Mouse (Mus musculus): ENCODE measurements around the gene Prkacb. TPM values are rescaled to one million over a fixed set of nuclear protein-coding genes. Genes with fewer than 3 reads are reported as not detected.

Prkacb gene
- polyA plus RNA-seq, 1 experiment from 2014 or later = 92.2 TPM

- H3K4me1 ChIP-seq = peaks cover 15% of the 10 kb centered on the region
- WGBS = under 1% methylated on average over 57 of the region's 60 CpGs
- no peaks in the 10 kb centered on the region for H3K9me3 ChIP-seq
- peak overlapping the region; percentile 95 for H3K4me3 ChIP-seq (replicated peaks)
- H3K4me2 ChIP-seq = peak overlapping the region; percentile 78
- no peaks in the 10 kb centered on the region; the same call in 1 of the 2 replicates for H3K27me3 ChIP-seq
- H3K27ac ChIP-seq = peak overlapping the region; percentile 92
- no peaks in the 10 kb centered on the region for H3K36me3 ChIP-seq (replicated peaks)
- H3K9ac ChIP-seq = peak overlapping the region; percentile 93
- peak; percentile 72 for ATAC-seq (ENCODE audit: low FRiP score)
Measured at GRCm38 (mm10) chr3:146812041-146812878, 530 bp downstream of the Prkacb start.

GRCm38 (mm10) chr3:146793554-146794257, 19.1 kb downstream of the Prkacb start:
- H3K4me1 ChIP-seq = no peaks in the 10 kb centered on the region
- no peak for ATAC-seq (ENCODE audit: low FRiP score)

GRCm38 (mm10) chr3:146792144-146792748, 20.5 kb downstream of the Prkacb start:
- Histone ChIP-seq H3K27ac (no peak overlapping the region), H3K9ac (no peak overlapping the region), H3K4me2 (no peak overlapping the region), H3K27me3 (no peaks in the 10 kb centered on the region), H3K4me1 (no peaks in the 10 kb centered on the region), H3K4me3 (replicated peaks) (no peak overlapping the region), H3K36me3 (replicated peaks) (no peaks in the 10 kb centered on the region), H3K9me3 (no peaks in the 10 kb centered on the region)
- no peak for ATAC-seq (ENCODE audit: low FRiP score)
- 85% methylated on average over 3 of the region's 3 CpGs for WGBS

More at GRCm38 (mm10) chr3:146793554-146794257, 19.1 kb downstream of the Prkacb start:
- Histone ChIP-seq H3K27ac (no peak overlapping the region), H3K4me2 (no peak overlapping the region), H3K27me3 (no peaks in the 10 kb centered on the region), H3K36me3 (replicated peaks) (no peaks in the 10 kb centered on the region), H3K9ac (no peak overlapping the region), H3K4me3 (replicated peaks) (no peak overlapping the region), H3K9me3 (no peaks in the 10 kb centered on the region)
- WGBS = 90% methylated on average over 12 of the region's 12 CpGs

- H3K9me3 ChIP-seq = no peaks in the 10 kb centered on the region
- no peak overlapping the region for H3K27ac ChIP-seq
- H3K9ac ChIP-seq = no peak overlapping the region
- H3K36me3 ChIP-seq (replicated peaks) = no peaks in the 10 kb centered on the region
- H3K4me1 ChIP-seq = peaks cover 13% of the 10 kb centered on the region
- 75% methylated on average over 3 of the region's 3 CpGs for WGBS
- H3K27me3 ChIP-seq = no peaks in the 10 kb centered on the region
- H3K4me3 ChIP-seq (replicated peaks) = no peak overlapping the region
- no peak overlapping the region for H3K4me2 ChIP-seq
- no peak for ATAC-seq (ENCODE audit: low FRiP score)
Measured at GRCm38 (mm10) chr3:146784233-146784632, 28.6 kb downstream of the Prkacb start.

GRCm38 (mm10) chr3:146783645-146784225, 29.1 kb downstream of the Prkacb start:
- no peaks in the 10 kb centered on the region for H3K27me3 ChIP-seq
- WGBS = 68% methylated on average over 7 of the region's 7 CpGs
- no peaks in the 10 kb centered on the region for H3K9me3 ChIP-seq
- H3K4me3 ChIP-seq (replicated peaks) = no peak overlapping the region
- H3K4me2 ChIP-seq = no peak overlapping the region
- H3K4me1 ChIP-seq = peaks cover 18% of the 10 kb centered on the region
- H3K9ac ChIP-seq = no peak overlapping the region
- H3K27ac ChIP-seq = no peak overlapping the region
- H3K36me3 ChIP-seq (replicated peaks) = no peaks in the 10 kb centered on the region
- no peak for ATAC-seq (ENCODE audit: low FRiP score)

- 34% methylated on average over 6 of the region's 6 CpGs for WGBS
- H3K9ac ChIP-seq = no peak overlapping the region
- H3K9me3 ChIP-seq = no peaks in the 10 kb centered on the region
- no peak overlapping the region for H3K4me2 ChIP-seq
- no peak overlapping the region for H3K4me3 ChIP-seq (replicated peaks)
- H3K27me3 ChIP-seq = no peaks in the 10 kb centered on the region
- peak; percentile 71 for ATAC-seq (ENCODE audit: low FRiP score)
- H3K36me3 ChIP-seq (replicated peaks) = no peaks in the 10 kb centered on the region
- H3K27ac ChIP-seq = 0 out of 2 replicates have a peak overlapping the region, but pooled peaks have one; percentile 8
- H3K4me1 ChIP-seq = peaks cover 19% of the 10 kb centered on the region
Measured at GRCm38 (mm10) chr3:146782548-146782947, 30.2 kb downstream of the Prkacb start.

- Histone ChIP-seq H3K4me2 (no peak overlapping the region), H3K4me1 (peaks cover 19% of the 10 kb centered on the region), H3K27ac (no peak overlapping the region), H3K9me3 (no peaks in the 10 kb centered on the region), H3K9ac (0 out of 2 replicates have a peak overlapping the region, but pooled peaks have one; percentile 12), H3K27me3 (no peaks in the 10 kb centered on the region), H3K36me3 (replicated peaks) (no peaks in the 10 kb centered on the region), H3K4me3 (replicated peaks) (no peak overlapping the region)
- WGBS = 22% methylated on average over 11 of the region's 11 CpGs
- no peak for ATAC-seq (ENCODE audit: low FRiP score)
Measured at GRCm38 (mm10) chr3:146781131-146781530, 31.7 kb downstream of the Prkacb start.

- WGBS = 87% methylated on average over 3 of the region's 3 CpGs
Measured at GRCm38 (mm10) chr3:146780241-146780640, 32.5 kb downstream of the Prkacb start.

GRCm38 (mm10) chr3:146778913-146779312, 33.9 kb downstream of the Prkacb start:
- Histone ChIP-seq H3K4me1 (peaks cover 19% of the 10 kb centered on the region), H3K9me3 (no peaks in the 10 kb centered on the region), H3K4me3 (replicated peaks) (no peak overlapping the region), H3K27me3 (no peaks in the 10 kb centered on the region), H3K4me2 (no peak overlapping the region), H3K9ac (no peak overlapping the region), H3K27ac (no peak overlapping the region), H3K36me3 (replicated peaks) (no peaks in the 10 kb centered on the region)
- WGBS = 81% methylated on average over 8 of the region's 8 CpGs
- no peak for ATAC-seq (ENCODE audit: low FRiP score)

More at GRCm38 (mm10) chr3:146780241-146780640, 32.5 kb downstream of the Prkacb start:
- H3K4me1 ChIP-seq = peaks cover 19% of the 10 kb centered on the region
- no peaks in the 10 kb centered on the region for H3K27me3 ChIP-seq
- ATAC-seq (ENCODE audit: low FRiP score) = no peak
- H3K9me3 ChIP-seq = no peaks in the 10 kb centered on the region
- H3K4me3 ChIP-seq (replicated peaks) = no peak overlapping the region
- H3K27ac ChIP-seq = no peak overlapping the region
- H3K9ac ChIP-seq = no peak overlapping the region
- H3K36me3 ChIP-seq (replicated peaks) = no peaks in the 10 kb centered on the region
- no peak overlapping the region for H3K4me2 ChIP-seq

GRCm38 (mm10) chr3:146778451-146778850, 34.3 kb downstream of the Prkacb start:
- Histone ChIP-seq H3K4me3 (replicated peaks) (no peak overlapping the region), H3K36me3 (replicated peaks) (no peaks in the 10 kb centered on the region), H3K9me3 (no peaks in the 10 kb centered on the region), H3K4me2 (no peak overlapping the region), H3K27me3 (no peaks in the 10 kb centered on the region), H3K4me1 (peaks cover 19% of the 10 kb centered on the region), H3K27ac (no peak overlapping the region), H3K9ac (no peak overlapping the region)
- 86% methylated on average over 2 of the region's 2 CpGs for WGBS
- ATAC-seq (ENCODE audit: low FRiP score) = no peak

GRCm38 (mm10) chr3:146776711-146777110, 36.1 kb downstream of the Prkacb start:
- Histone ChIP-seq H3K4me3 (replicated peaks) (no peak overlapping the region), H3K27ac (no peak overlapping the region), H3K4me1 (peaks cover 15% of the 10 kb centered on the region), H3K4me2 (no peak overlapping the region), H3K9ac (no peak overlapping the region), H3K9me3 (no peaks in the 10 kb centered on the region), H3K27me3 (no peaks in the 10 kb centered on the region), H3K36me3 (replicated peaks) (no peaks in the 10 kb centered on the region)
- ATAC-seq (ENCODE audit: low FRiP score) = no peak
- WGBS = 75% methylated on average over 5 of the region's 5 CpGs

GRCm38 (mm10) chr3:146770853-146771252, 41.9 kb downstream of the Prkacb start:
- Histone ChIP-seq H3K9ac (0 out of 2 replicates have a peak overlapping the region, but pooled peaks have one; percentile 12), H3K4me1 (peaks cover 21% of the 10 kb centered on the region), H3K9me3 (no peaks in the 10 kb centered on the region), H3K4me3 (replicated peaks) (no peak overlapping the region), H3K36me3 (replicated peaks) (no peaks in the 10 kb centered on the region), H3K4me2 (peak overlapping the region; percentile 53; the same call in 1 of the 2 replicates), H3K27ac (peak overlapping the region; percentile 50; the same call in 1 of the 2 replicates), H3K27me3 (no peaks in the 10 kb centered on the region)
- 64% methylated on average over 2 of the region's 2 CpGs for WGBS
- ATAC-seq (ENCODE audit: low FRiP score) = no peak

Measured in forebrain, embryonic 12.5 days (tissue).